Mouse (Mus musculus) cortical plate, adult 2 months (tissue): ENCODE measurements at regions not wholly inside any gene's neighbourhood (a gene's known extent, or its start where the extent isn't known, plus 50 kb on each side); places are given as distances from the start of the nearest gene placed in this dataset.

Experiments used
- H3K27ac ChIP-seq: fragments of 200-500 bp; 2 replicates; pipeline ENCODE4 v1.5.1; 2012; ENCODE audit warnings: low read length, control low read depth, inconsistent platforms; ENCODE audit not compliant: insufficient read depth
- H3K4me1 ChIP-seq: fragments of 200-500 bp; 2 replicates; pipeline ENCODE4 v1.6.1; 2011; ENCODE audit warnings: low read length; ENCODE audit not compliant: control insufficient read depth, insufficient read depth
- H3K4me3 ChIP-seq: fragments of 200-500 bp; 2 replicates; pipeline ENCODE4 v1.5.1; 2011; ENCODE audit warnings: mild to moderate bottlenecking, low read length, control low read depth; ENCODE audit not compliant: insufficient read depth
- CTCF ChIP-seq: fragments of 200-500 bp; IDR thresholded peaks from 2 replicates; pipeline ENCODE4 v1.5.1; 2011; ENCODE audit warnings: mild to moderate bottlenecking, control low read depth, low read length; ENCODE audit not compliant: insufficient read depth; ENCODE audit errors: extremely low read depth
- POLR2A ChIP-seq: fragments of 200-500 bp; IDR thresholded peaks from 2 replicates; pipeline ENCODE4 v1.6.1; 2011; ENCODE audit warnings: mild to moderate bottlenecking, low read length, control low read depth; ENCODE audit not compliant: insufficient read depth; ENCODE audit errors: extremely low read depth

DNA sequence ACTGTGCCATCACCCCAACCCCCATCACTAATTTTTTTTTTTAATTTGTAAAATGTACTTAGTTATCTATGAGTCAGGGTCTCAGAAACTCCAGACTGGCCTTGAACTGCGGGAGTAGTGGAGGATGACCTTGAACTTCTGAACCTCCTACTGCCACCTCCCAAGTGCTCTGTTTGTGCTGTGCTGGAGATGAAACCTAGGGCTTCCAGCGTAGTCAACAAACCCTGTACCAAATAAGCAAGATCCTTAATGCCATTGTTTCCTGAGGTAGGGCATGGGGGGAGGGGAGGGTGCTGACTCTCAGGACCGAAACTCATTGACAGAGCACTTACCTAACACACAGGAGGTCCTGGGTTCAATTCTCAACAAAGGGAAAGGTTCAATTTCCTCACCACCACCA lies 93.5 kb upstream of the Castor2 start:
- no peak for TF ChIP-seq POLR2A
- no peak for TF ChIP-seq CTCF
- no peaks in the 10 kb centered on the region for H3K4me1 ChIP-seq
- H3K27ac ChIP-seq: no peak overlapping the region
- no peak overlapping the region for H3K4me3 ChIP-seq

DNA sequence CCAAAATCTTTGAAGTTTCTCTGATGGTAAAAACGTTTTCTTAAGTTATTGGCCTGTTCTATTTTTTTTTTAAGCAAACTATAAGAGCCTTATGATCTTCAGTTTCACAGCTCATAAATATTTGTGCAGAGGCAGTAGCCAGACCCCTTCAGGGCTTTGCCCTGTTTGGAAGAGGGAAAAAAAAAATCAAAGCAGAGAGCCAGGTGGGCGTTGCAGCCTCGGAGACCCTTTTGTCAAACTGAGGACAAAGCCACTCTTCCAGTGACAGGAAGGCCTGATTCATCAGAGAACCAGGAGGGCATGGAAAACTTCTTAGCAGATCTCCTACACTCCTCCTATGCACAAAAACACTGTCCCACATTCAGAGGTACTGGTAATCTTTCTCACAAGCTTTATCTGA lies 99.4 kb upstream of the Castor2 start:
- Histone ChIP-seq H3K27ac (no peak overlapping the region), H3K4me3 (no peak overlapping the region), H3K4me1 (no peaks in the 10 kb centered on the region)
- TF ChIP-seq CTCF (no peak), POLR2A (no peak)

DNA sequence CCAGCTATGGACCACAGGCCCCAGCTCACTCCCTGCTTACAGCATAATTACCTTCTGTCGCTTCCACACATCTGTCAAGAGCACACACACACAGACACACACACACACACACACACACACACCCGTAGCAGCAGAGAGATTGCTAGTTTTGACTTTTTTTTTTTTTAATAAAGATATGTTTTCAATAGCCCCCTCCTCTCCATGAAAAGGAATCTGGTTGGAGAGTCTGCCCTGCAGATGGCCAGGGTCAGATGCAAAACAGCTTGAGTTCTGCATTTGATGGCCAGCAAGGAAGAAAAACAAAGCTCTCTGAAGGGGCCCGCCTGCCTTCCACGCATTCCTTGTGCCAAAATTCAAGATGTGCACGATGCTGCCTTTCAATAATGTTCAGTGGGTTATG lies 99.8 kb upstream of the Castor2 start:
- Histone ChIP-seq H3K4me3 (no peak overlapping the region), H3K4me1 (no peaks in the 10 kb centered on the region), H3K27ac (no peak overlapping the region)
- TF ChIP-seq CTCF (no peak), POLR2A (no peak)

DNA sequence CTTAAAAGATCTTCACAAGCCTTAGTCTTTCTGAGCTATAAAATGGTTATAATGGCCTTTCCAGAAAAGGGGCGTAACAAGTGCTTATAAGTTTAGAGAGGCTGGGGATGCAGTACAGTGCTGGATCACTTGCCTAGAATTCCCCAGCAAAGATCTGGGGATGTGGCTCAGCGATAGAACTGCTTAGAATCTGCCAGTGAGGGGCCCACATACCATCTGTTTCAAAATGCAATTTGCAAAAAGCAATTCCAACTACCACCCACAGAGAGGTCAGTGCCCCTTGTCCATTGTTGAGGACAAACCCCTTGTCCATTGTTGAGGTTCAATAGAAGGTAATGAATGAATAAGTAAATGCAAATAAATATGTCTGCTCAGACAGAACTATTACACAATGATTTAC lies 107.5 kb upstream of the Castor2 start:
- Histone ChIP-seq H3K4me3 (no peak overlapping the region), H3K4me1 (no peaks in the 10 kb centered on the region), H3K27ac (no peak overlapping the region)
- TF ChIP-seq POLR2A: no peak
- no peak for TF ChIP-seq CTCF

DNA sequence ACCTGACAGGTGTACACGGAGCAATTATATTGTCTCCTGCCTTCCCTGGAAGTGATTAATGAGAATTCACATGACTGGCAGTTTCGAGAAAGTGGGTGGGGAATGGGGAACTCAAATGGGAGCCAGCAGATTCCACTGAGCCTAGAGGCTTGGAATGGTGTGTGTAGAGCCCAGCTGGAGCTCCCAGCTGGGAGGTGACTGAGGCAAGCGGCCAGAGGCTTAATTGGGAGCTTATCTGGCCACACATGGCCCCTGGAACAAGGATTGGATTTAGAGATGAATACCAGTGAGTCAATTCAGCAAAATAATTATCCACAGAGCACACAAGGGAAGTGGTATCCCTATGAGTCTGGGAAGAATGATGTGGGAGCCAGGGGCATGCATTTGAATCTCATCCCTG lies 108.0 kb upstream of the Castor2 start:
- Histone ChIP-seq H3K4me3 (no peak overlapping the region), H3K27ac (no peak overlapping the region), H3K4me1 (no peaks in the 10 kb centered on the region)
- no peak for TF ChIP-seq POLR2A
- TF ChIP-seq CTCF: no peak

DNA sequence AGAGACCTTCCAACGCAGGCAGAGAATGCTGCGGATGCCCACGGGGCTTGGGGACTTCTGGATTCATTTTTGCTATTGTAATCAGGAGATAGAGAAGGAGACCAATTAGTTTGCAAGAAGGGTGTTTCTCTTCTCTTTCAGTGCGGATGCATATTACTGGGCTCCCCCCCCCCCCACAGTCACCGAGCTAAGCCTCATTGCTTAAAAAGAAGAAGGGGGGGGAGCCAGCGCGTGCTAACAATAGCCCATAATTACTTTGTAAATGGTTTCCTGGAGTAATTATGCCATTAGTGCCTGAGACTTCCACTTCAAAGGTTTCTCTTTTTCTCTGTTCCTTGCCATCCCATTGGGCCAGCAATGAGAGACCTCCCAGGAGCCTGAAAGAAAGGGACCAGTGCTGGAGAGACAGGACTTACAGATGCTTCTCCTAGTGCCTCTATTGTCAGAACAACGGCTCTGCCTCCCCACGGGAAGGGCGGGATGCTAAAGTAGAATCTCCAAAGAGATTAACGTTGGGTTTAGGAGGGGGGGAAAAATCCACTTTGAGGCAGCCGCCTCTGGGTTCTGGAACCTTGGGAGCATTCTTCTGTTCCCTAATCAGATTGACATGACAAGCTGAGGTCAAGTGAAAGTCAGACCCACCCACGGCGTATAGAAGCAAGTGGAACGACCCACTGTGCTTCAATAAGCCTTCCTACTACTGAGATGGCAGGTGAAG lies 116.1 kb upstream of the Castor2 start:
- Histone ChIP-seq H3K27ac (no peak overlapping the region), H3K4me1 (no peaks in the 10 kb centered on the region), H3K4me3 (no peak overlapping the region)
- no peak for TF ChIP-seq POLR2A

DNA sequence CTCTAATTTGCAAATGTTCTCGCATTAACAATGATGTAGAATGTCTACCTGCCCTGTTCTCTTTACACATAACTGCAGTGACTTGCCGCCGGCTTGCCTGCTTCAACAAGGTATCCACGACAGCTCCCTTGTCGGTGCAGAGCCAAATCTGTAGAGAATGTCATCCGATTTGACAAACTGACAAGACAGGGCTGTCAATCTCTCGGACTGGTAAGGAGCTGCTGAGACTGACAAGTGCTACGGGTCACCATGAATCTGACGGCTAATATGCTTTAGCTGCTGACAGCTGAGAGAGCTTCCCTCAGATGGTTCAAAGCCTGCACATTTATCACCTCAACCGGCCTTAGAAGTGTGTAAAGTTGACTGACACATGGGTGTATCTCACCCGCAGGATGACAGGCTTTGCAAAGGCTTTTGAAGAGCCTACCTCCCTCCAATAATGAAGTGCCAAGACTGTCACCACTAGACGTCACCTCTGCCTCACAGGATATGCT lies 129.0 kb upstream of the Castor2 start:
- no peak for TF ChIP-seq POLR2A
- no peak for TF ChIP-seq CTCF
- Histone ChIP-seq H3K4me3 (no peak overlapping the region), H3K4me1 (no peaks in the 10 kb centered on the region), H3K27ac (no peak overlapping the region)

DNA sequence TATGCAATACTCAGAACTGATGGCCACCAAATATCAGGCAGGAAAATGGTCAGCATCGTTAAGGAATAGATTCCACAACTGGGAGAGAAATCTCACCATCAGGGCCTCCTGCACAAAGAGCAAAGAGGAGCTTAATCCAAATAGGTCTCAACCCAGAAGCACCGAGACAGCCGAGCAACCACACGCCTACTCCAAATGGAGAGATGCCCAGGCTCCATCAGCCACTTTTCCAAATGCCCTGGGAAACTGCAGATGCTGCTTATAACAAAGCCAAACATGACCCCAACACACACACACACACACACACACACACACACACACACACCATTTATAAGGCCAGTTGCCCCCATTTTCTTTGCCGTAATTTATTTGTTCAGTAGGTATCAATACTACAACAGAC lies 136.2 kb upstream of the Castor2 start:
- no peak overlapping the region for H3K27ac ChIP-seq
- no peaks in the 10 kb centered on the region for H3K4me1 ChIP-seq
- H3K4me3 ChIP-seq: no peak overlapping the region
- TF ChIP-seq POLR2A: no peak
- TF ChIP-seq CTCF: no peak

DNA sequence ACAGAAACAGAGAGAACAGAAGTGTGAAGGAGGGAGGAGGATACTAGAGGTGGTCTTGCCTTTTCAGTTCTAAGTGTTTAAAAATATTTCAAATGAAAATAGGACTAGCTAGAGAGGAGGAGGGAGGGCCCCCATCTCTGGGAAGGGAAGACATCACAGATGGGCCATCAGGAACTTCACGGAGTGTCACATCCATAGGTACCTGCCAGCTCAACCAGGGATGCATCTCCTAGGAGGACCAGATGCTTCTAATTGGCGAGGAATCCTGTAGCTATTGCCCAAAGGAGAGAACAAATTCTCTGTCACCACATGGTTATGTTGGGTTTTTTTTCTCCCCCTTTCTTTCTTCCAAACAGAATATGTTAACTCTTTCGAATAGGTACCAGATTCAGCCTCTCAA lies 158.7 kb upstream of the Castor2 start:
- TF ChIP-seq CTCF: no peak
- TF ChIP-seq POLR2A: no peak
- Histone ChIP-seq H3K27ac (no peak overlapping the region), H3K4me3 (no peak overlapping the region), H3K4me1 (no peaks in the 10 kb centered on the region)

DNA sequence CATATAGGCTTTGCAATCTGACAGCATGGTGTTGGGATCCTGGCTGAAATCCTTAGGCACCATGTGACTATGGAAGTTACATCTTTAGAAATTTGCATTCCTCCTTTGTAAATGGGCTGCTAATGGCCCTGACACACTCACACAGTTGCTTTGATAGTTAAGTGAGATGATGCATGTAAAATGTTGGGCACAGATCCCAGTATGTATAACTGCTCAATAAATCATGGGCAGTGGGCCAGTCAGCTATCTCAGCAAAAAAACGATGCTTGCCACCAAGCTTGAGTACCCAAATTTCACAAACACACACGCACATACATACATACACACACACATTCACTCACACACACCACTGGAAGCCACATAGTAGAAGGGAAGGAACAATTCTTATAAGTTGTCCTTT lies 159.5 kb upstream of the Castor2 start:
- H3K27ac ChIP-seq: no peak overlapping the region
- H3K4me1 ChIP-seq: no peaks in the 10 kb centered on the region
- TF ChIP-seq POLR2A (no peak), CTCF (no peak)
- H3K4me3 ChIP-seq: no peak overlapping the region
